Mouse (Mus musculus) forebrain, embryonic 16.5 days (tissue): ENCODE results near the gene Rbms3. TPM values are rescaled to one million over a fixed set of nuclear protein-coding genes. Genes with fewer than 3 reads are reported as not detected.

Experiments
- ATAC-seq: fragments of 200-750 bp; cut with Nextera tagmentation; 2 replicates; pipeline ENCODE4 v1.8.0; 2017; ENCODE audit warnings: mild to moderate bottlenecking, moderate library complexity
- H3K27ac ChIP-seq: fragments of 300-500 bp; sonication (generic); 2 replicates; pipeline ENCODE4 v1.5.1; 2014; ENCODE audit warnings: low read length, control low read depth
- H3K27me3 ChIP-seq: fragments of 300-500 bp; sonication (generic); replicated peaks from 2 replicates; pipeline ENCODE4 v1.6.1; 2014; ENCODE audit warnings: low read length; ENCODE audit not compliant: control insufficient read depth, insufficient read depth
- H3K36me3 ChIP-seq: fragments of 300-500 bp; sonication (generic); 2 replicates; pipeline ENCODE4 v1.6.1; 2014; ENCODE audit not compliant: control insufficient read depth, insufficient read depth
- H3K4me1 ChIP-seq: fragments of 300-500 bp; sonication (generic); replicated peaks from 2 replicates; pipeline ENCODE4 v1.6.1; 2014; ENCODE audit warnings: low read length; ENCODE audit not compliant: control insufficient read depth, insufficient read depth
- H3K4me2 ChIP-seq: fragments of 300-500 bp; sonication (generic); 2 replicates; pipeline ENCODE4 v1.6.1; 2014; ENCODE audit warnings: mild to moderate bottlenecking, low read length, control low read depth
- H3K4me3 ChIP-seq: fragments of 300-500 bp; sonication (generic); replicated peaks from 2 replicates; pipeline ENCODE4 v1.5.1; 2014; ENCODE audit warnings: mild to moderate bottlenecking, low read length, control low read depth
- H3K9ac ChIP-seq: fragments of 300-500 bp; sonication (generic); replicated peaks from 2 replicates; pipeline ENCODE4 v1.6.1; 2014; ENCODE audit warnings: low read depth, low read length, control low read depth
- H3K9me3 ChIP-seq: fragments of 300-500 bp; sonication (generic); 2 replicates; pipeline ENCODE4 v1.6.1; 2016; ENCODE audit warnings: low read length; ENCODE audit not compliant: control insufficient read depth
- WGBS: fragments of 180-500 bp; shearing (Covaris S2); extraction: QIAGEN DNeasy Blood & Tissue Kit; methylation state at CpG from one replicate; pipeline ENCODE4 v1.1.7; 2014; 5-methylcytosine and 5-hydroxymethylcytosine counted together
- polyA plus RNA-seq: library from polyadenylated mRNA; unstranded; fragments of >200 nt; fragmentation: Nextera tagmentation; extraction: Ambion mirVana; gene quantifications from 2 replicates; pipeline ENCODE4 v1.2.1, GENCODE M21; 2015

Gene Rbms3
- polyA plus RNA-seq, 1 experiment from 2014 or later: 25.7 TPM

- 63% methylated on average over 8 of the region's 8 CpGs for WGBS
- Histone ChIP-seq H3K36me3 (no peaks in the 10 kb centered on the region), H3K9me3 (no peaks in the 10 kb centered on the region), H3K4me1 (no peaks in the 10 kb centered on the region), H3K4me2 (no peak overlapping the region), H3K27me3 (no peaks in the 10 kb centered on the region), H3K27ac (no peak overlapping the region), H3K9ac (no peak overlapping the region), H3K4me3 (no peak overlapping the region)
- ATAC-seq: no peak
Measured at GRCm38 (mm10) chr9:116940693-116941092, 689.0 kb downstream of the Rbms3 start.

GRCm38 (mm10) chr9:116928338-116928737 is 701.4 kb downstream of the Rbms3 start:
- WGBS: 15% methylated on average over 10 of the region's 10 CpGs
- no peaks in the 10 kb centered on the region for H3K9me3 ChIP-seq
- no peak overlapping the region for H3K4me2 ChIP-seq
- H3K9ac ChIP-seq: no peak overlapping the region
- no peak overlapping the region for H3K4me3 ChIP-seq
- H3K36me3 ChIP-seq: no peaks in the 10 kb centered on the region
- no peak for ATAC-seq
- no peak overlapping the region for H3K27ac ChIP-seq
- H3K27me3 ChIP-seq: peaks cover 9% of the 10 kb centered on the region
- no peaks in the 10 kb centered on the region for H3K4me1 ChIP-seq

- H3K4me3 ChIP-seq: no peak overlapping the region
- no peak overlapping the region for H3K4me2 ChIP-seq
- H3K9me3 ChIP-seq: no peaks in the 10 kb centered on the region
- 78% methylated on average over 8 of the region's 8 CpGs for WGBS
- no peak overlapping the region for H3K27ac ChIP-seq
- H3K4me1 ChIP-seq: peaks cover 11% of the 10 kb centered on the region
- no peak for ATAC-seq
- H3K27me3 ChIP-seq: peaks cover 24% of the 10 kb centered on the region
- no peak overlapping the region for H3K9ac ChIP-seq
- H3K36me3 ChIP-seq: no peaks in the 10 kb centered on the region
Measured at GRCm38 (mm10) chr9:116923151-116923550, 706.6 kb downstream of the Rbms3 start.

- no peak overlapping the region for H3K4me2 ChIP-seq
- no peak overlapping the region for H3K27ac ChIP-seq
- WGBS: 86% methylated on average over 3 of the region's 3 CpGs
- no peaks in the 10 kb centered on the region for H3K9me3 ChIP-seq
- no peak overlapping the region for H3K9ac ChIP-seq
- peaks cover 11% of the 10 kb centered on the region for H3K4me1 ChIP-seq
- H3K36me3 ChIP-seq: no peaks in the 10 kb centered on the region
- no peak overlapping the region for H3K4me3 ChIP-seq
- no peak for ATAC-seq
- peaks cover 28% of the 10 kb centered on the region for H3K27me3 ChIP-seq
Measured at GRCm38 (mm10) chr9:116922561-116922960, 707.2 kb downstream of the Rbms3 start.

GRCm38 (mm10) chr9:116919441-116920019 is 710.2 kb downstream of the Rbms3 start:
- no peak overlapping the region for H3K4me3 ChIP-seq
- no peaks in the 10 kb centered on the region for H3K9me3 ChIP-seq
- H3K9ac ChIP-seq: no peak overlapping the region
- no peak overlapping the region for H3K4me2 ChIP-seq
- peaks cover 40% of the 10 kb centered on the region for H3K27me3 ChIP-seq
- no peaks in the 10 kb centered on the region for H3K36me3 ChIP-seq
- peak; percentile 98 for ATAC-seq
- 5% methylated on average over 12 of the region's 12 CpGs for WGBS
- H3K27ac ChIP-seq: no peak overlapping the region
- peaks cover 11% of the 10 kb centered on the region for H3K4me1 ChIP-seq

- no peaks in the 10 kb centered on the region for H3K9me3 ChIP-seq
- no peak overlapping the region for H3K4me2 ChIP-seq
- peaks cover 9% of the 10 kb centered on the region; the same call in 1 of the 2 replicates for H3K4me1 ChIP-seq
- peaks cover 15% of the 10 kb centered on the region; the same call in 1 of the 2 replicates for H3K27me3 ChIP-seq
- no peak overlapping the region for H3K4me3 ChIP-seq
- H3K36me3 ChIP-seq: no peaks in the 10 kb centered on the region
- no peak for ATAC-seq
- no peak overlapping the region for H3K27ac ChIP-seq
- WGBS: 21% methylated on average over 3 of the region's 3 CpGs
- no peak overlapping the region for H3K9ac ChIP-seq
Measured at GRCm38 (mm10) chr9:116912493-116912847, 717.2 kb downstream of the Rbms3 start.

GRCm38 (mm10) chr9:116911781-116912492 is 717.8 kb downstream of the Rbms3 start:
- Histone ChIP-seq H3K4me1 (peaks cover 9% of the 10 kb centered on the region; the same call in 1 of the 2 replicates), H3K9me3 (no peaks in the 10 kb centered on the region), H3K9ac (no peak overlapping the region), H3K27ac (no peak overlapping the region), H3K27me3 (peaks cover 15% of the 10 kb centered on the region; the same call in 1 of the 2 replicates), H3K4me3 (no peak overlapping the region), H3K4me2 (no peak overlapping the region), H3K36me3 (no peaks in the 10 kb centered on the region)
- no peak for ATAC-seq
- 5% methylated on average over 2 of the region's 2 CpGs for WGBS

GRCm38 (mm10) chr9:116909511-116909910 is 720.2 kb downstream of the Rbms3 start:
- H3K4me2 ChIP-seq: no peak overlapping the region
- ATAC-seq: no peak
- H3K9me3 ChIP-seq: no peaks in the 10 kb centered on the region
- no peak overlapping the region for H3K27ac ChIP-seq
- H3K36me3 ChIP-seq: no peaks in the 10 kb centered on the region
- WGBS: 81% methylated on average over 4 of the region's 4 CpGs
- no peak overlapping the region for H3K9ac ChIP-seq
- H3K4me3 ChIP-seq: no peak overlapping the region
- peaks cover 9% of the 10 kb centered on the region; the same call in 1 of the 2 replicates for H3K4me1 ChIP-seq
- H3K27me3 ChIP-seq: no peaks in the 10 kb centered on the region

GRCm38 (mm10) chr9:116906955-116907354 is 722.8 kb downstream of the Rbms3 start:
- WGBS: 63% methylated on average over 4 of the region's 4 CpGs
- no peak for ATAC-seq
- H3K9ac ChIP-seq: no peak overlapping the region
- H3K4me3 ChIP-seq: no peak overlapping the region
- H3K27me3 ChIP-seq: no peaks in the 10 kb centered on the region
- H3K4me1 ChIP-seq: peaks cover 3% of the 10 kb centered on the region; the same call in 1 of the 2 replicates
- H3K36me3 ChIP-seq: no peaks in the 10 kb centered on the region
- no peaks in the 10 kb centered on the region for H3K9me3 ChIP-seq
- H3K4me2 ChIP-seq: no peak overlapping the region
- H3K27ac ChIP-seq: no peak overlapping the region
